Mouse (Mus musculus): ENCODE data around the gene Gm21958. TPM values are rescaled to one million over a fixed set of nuclear protein-coding genes. Genes with fewer than 3 reads are reported as not detected.

Gm21958 gene
- total RNA-seq, 1 experiment, result not detected

- H3K27ac ChIP-seq (ENCODE audit: insufficient read depth, low read depth, low read length, poor library complexity, severe bottlenecking), result no peak overlapping the region
Measured at GRCm38 (mm10) chr3:54757446-54757845, 43.3 kb upstream of the Gm21958 start.

GRCm38 (mm10) chr3:54756058-54756457 is 41.9 kb upstream of the Gm21958 start:
- no peak overlapping the region for H3K27ac ChIP-seq (ENCODE audit: insufficient read depth, low read depth, low read length, poor library complexity, severe bottlenecking)
- no peak for DNase-seq (ENCODE audit: low read depth, low spot score)
- no peak overlapping the region for H3K9ac ChIP-seq (ENCODE audit: insufficient read depth, low read depth, low read length, poor library complexity, severe bottlenecking)
- in situ Hi-C loops (cut with MboI; ENCODE audit: low sequenced_read_pairs in 2 of 2, unreplicated experiment in 2 of 2), result no loop called here
- TF ChIP-seq MAFK (IDR thresholded peaks at IDR 0.05; ENCODE audit: insufficient read depth, low read depth, low read length), result no peak
- TF ChIP-seq ZC3H11A (IDR thresholded peaks at IDR 0.05; ENCODE audit: borderline replicate concordance, low read depth, low read length), result no peak
- TF ChIP-seq HCFC1 (IDR thresholded peaks at IDR 0.05; ENCODE audit: borderline replicate concordance, insufficient read depth, low read length), result no peak
- no peak for TF ChIP-seq CHD2 (IDR thresholded peaks at IDR 0.05; ENCODE audit: low read depth, low read length)
- H3K9me3 ChIP-seq (ENCODE audit: control insufficient read depth, insufficient read depth, low read depth, low read length), result no peaks in the 10 kb centered on the region
- H3K36me3 ChIP-seq (ENCODE audit: control insufficient read depth, insufficient read depth, low read length, poor library complexity, severe bottlenecking), result no peaks in the 10 kb centered on the region
- H3K4me1 ChIP-seq (ENCODE audit: control insufficient read depth in 2 of 2, insufficient read depth in 2 of 2, low read length in 2 of 2, poor library complexity in 1 of 2), result peaks cover 0 to 2% of the 10 kb centered on the region in 2 experiments; a peak in 1 of 4 replicates
- peak overlapping the region in 1 of 2 experiments; percentile 66; a peak in 2 of 4 replicates for H3K4me3 ChIP-seq (ENCODE audit: insufficient read depth in 1 of 2, low read depth in 1 of 2, low read length in 2 of 2, poor library complexity in 1 of 2, severe bottlenecking in 1 of 2)

More at GRCm38 (mm10) chr3:54757446-54757845, 43.3 kb upstream of the Gm21958 start:
- Histone ChIP-seq H3K9me3 (ENCODE audit: control insufficient read depth, insufficient read depth, low read depth, low read length) (no peaks in the 10 kb centered on the region), H3K4me3 (ENCODE audit: insufficient read depth in 1 of 2, low read depth in 1 of 2, low read length in 2 of 2, poor library complexity in 1 of 2, severe bottlenecking in 1 of 2) (no peak overlapping the region), H3K4me1 (ENCODE audit: control insufficient read depth in 2 of 2, insufficient read depth in 2 of 2, low read length in 2 of 2, poor library complexity in 1 of 2) (peaks cover 0 to 2% of the 10 kb centered on the region in 2 experiments; a peak in 1 of 4 replicates), H3K36me3 (ENCODE audit: control insufficient read depth, insufficient read depth, low read length, poor library complexity, severe bottlenecking) (no peaks in the 10 kb centered on the region), H3K9ac (ENCODE audit: insufficient read depth, low read depth, low read length, poor library complexity, severe bottlenecking) (no peak overlapping the region)
- no peak for DNase-seq (ENCODE audit: low read depth, low spot score)
- in situ Hi-C loops (cut with MboI; ENCODE audit: low sequenced_read_pairs in 2 of 2, unreplicated experiment in 2 of 2), result no loop called here
- TF ChIP-seq ZC3H11A (IDR thresholded peaks at IDR 0.05; ENCODE audit: borderline replicate concordance, low read depth, low read length) (no peak), ZNF384 (IDR thresholded peaks at IDR 0.05; ENCODE audit: low read depth, low read length) (no peak), HCFC1 (IDR thresholded peaks at IDR 0.05; ENCODE audit: borderline replicate concordance, insufficient read depth, low read length) (no peak), CHD2 (IDR thresholded peaks at IDR 0.05; ENCODE audit: low read depth, low read length) (no peak), MAFK (IDR thresholded peaks at IDR 0.05; ENCODE audit: insufficient read depth, low read depth, low read length) (no peak)

- peak within 1 kb of the TSS; percentile 46 for H3K9ac ChIP-seq (ENCODE audit: insufficient read depth, low read depth, low read length, poor library complexity, severe bottlenecking)
- H3K27ac ChIP-seq (ENCODE audit: insufficient read depth, low read depth, low read length, poor library complexity, severe bottlenecking), result no peak within 1 kb of the TSS
- H3K4me1 ChIP-seq (ENCODE audit: control insufficient read depth in 2 of 2, insufficient read depth in 2 of 2, low read length in 2 of 2, poor library complexity in 1 of 2), result peaks cover 0 to 2% of the 10 kb centered on the region in 2 experiments; a peak in 1 of 4 replicates
- H3K36me3 ChIP-seq (ENCODE audit: control insufficient read depth, insufficient read depth, low read length, poor library complexity, severe bottlenecking), result no peaks in the 10 kb centered on the region
- in situ Hi-C loops (cut with MboI; ENCODE audit: low sequenced_read_pairs in 2 of 2, unreplicated experiment in 2 of 2), result no loop called here
- no peaks in the 10 kb centered on the region for H3K9me3 ChIP-seq (ENCODE audit: control insufficient read depth, insufficient read depth, low read depth, low read length)
- H3K4me3 ChIP-seq (ENCODE audit: insufficient read depth in 1 of 2, low read depth in 1 of 2, low read length in 2 of 2, poor library complexity in 1 of 2, severe bottlenecking in 1 of 2), result peak within 1 kb of the TSS; percentile 66 to 74
- TF ChIP-seq HCFC1 (IDR thresholded peaks at IDR 0.05; ENCODE audit: borderline replicate concordance, insufficient read depth, low read length), result no peak
- no peak for TF ChIP-seq CHD2 (IDR thresholded peaks at IDR 0.05; ENCODE audit: low read depth, low read length)
- TF ChIP-seq MAFK (IDR thresholded peaks at IDR 0.05; ENCODE audit: insufficient read depth, low read depth, low read length), result no peak
- no peak for TF ChIP-seq ZNF384 (IDR thresholded peaks at IDR 0.05; ENCODE audit: low read depth, low read length)
- no peak for TF ChIP-seq ZC3H11A (IDR thresholded peaks at IDR 0.05; ENCODE audit: borderline replicate concordance, low read depth, low read length)
- DNase-seq (ENCODE audit: low read depth, low spot score), result no peak
Measured at GRCm38 (mm10) chr3:54755145-54756041, 41.2 kb upstream of the Gm21958 start, which contains the start of gene Smad9. Gene Smad9, plus strand, starts transcription at chr3:54755582.

- Histone ChIP-seq H3K4me1 (ENCODE audit: control insufficient read depth in 2 of 2, insufficient read depth in 2 of 2, low read length in 2 of 2, poor library complexity in 1 of 2) (peaks cover 0 to 2% of the 10 kb centered on the region in 2 experiments; a peak in 1 of 4 replicates), H3K9ac (ENCODE audit: insufficient read depth, low read depth, low read length, poor library complexity, severe bottlenecking) (no peak overlapping the region), H3K4me3 (ENCODE audit: insufficient read depth in 1 of 2, low read depth in 1 of 2, low read length in 2 of 2, poor library complexity in 1 of 2, severe bottlenecking in 1 of 2) (no peak overlapping the region), H3K36me3 (ENCODE audit: control insufficient read depth, insufficient read depth, low read length, poor library complexity, severe bottlenecking) (peaks cover 7% of the 10 kb centered on the region), H3K27ac (ENCODE audit: insufficient read depth, low read depth, low read length, poor library complexity, severe bottlenecking) (no peak overlapping the region), H3K9me3 (ENCODE audit: control insufficient read depth, insufficient read depth, low read depth, low read length) (no peaks in the 10 kb centered on the region)
- TF ChIP-seq ZNF384 (IDR thresholded peaks at IDR 0.05; ENCODE audit: low read depth, low read length) (no peak), HCFC1 (IDR thresholded peaks at IDR 0.05; ENCODE audit: borderline replicate concordance, insufficient read depth, low read length) (no peak), ZC3H11A (IDR thresholded peaks at IDR 0.05; ENCODE audit: borderline replicate concordance, low read depth, low read length) (no peak), MAFK (IDR thresholded peaks at IDR 0.05; ENCODE audit: insufficient read depth, low read depth, low read length) (no peak), CHD2 (IDR thresholded peaks at IDR 0.05; ENCODE audit: low read depth, low read length) (no peak)
- in situ Hi-C loops (cut with MboI; ENCODE audit: low sequenced_read_pairs in 2 of 2, unreplicated experiment in 2 of 2), result no loop called here
- no peak for DNase-seq (ENCODE audit: low read depth, low spot score)
Measured at GRCm38 (mm10) chr3:54753411-54753810, 39.3 kb upstream of the Gm21958 start.

Data from ES-E14 (cell line).